Mouse (Mus musculus) granulocyte monocyte progenitor cell, adult 5-6 weeks (primary cell): Measurements from ENCODE around the gene Gnb4. TPM values are rescaled to one million over a fixed set of nuclear protein-coding genes. Genes with fewer than 3 reads are reported as not detected.

Experiments
- ATAC-seq: replicated peaks from 2 replicates; pipeline ENCODE4 v1.8.0; 2016; ENCODE audit warnings: mild to moderate bottlenecking, moderate TSS enrichment, inconsistent platforms; ENCODE audit not compliant: poor library complexity, severe bottlenecking
- total RNA-seq, 2 experiments: library from RNA; stranded (forward) in 1 of 2; stranded (reverse) in 1 of 2; fragments of 200-712, 200-1000 nt in 1 of 2; fragments of >200 nt in 1 of 2; fragmentation: Nextera tagmentation in 1 of 2; gene quantifications; 2 replicates each; pipeline ENCODE4 v1.2.3; 2014 to 2017

The Gnb4 gene
- total RNA-seq (2014; fragmentation: Nextera tagmentation) (3.8 and 5.4 TPM in 2 replicates), total RNA-seq (2017) (1.7 and 4.4 TPM in 2 replicates)

DNA sequence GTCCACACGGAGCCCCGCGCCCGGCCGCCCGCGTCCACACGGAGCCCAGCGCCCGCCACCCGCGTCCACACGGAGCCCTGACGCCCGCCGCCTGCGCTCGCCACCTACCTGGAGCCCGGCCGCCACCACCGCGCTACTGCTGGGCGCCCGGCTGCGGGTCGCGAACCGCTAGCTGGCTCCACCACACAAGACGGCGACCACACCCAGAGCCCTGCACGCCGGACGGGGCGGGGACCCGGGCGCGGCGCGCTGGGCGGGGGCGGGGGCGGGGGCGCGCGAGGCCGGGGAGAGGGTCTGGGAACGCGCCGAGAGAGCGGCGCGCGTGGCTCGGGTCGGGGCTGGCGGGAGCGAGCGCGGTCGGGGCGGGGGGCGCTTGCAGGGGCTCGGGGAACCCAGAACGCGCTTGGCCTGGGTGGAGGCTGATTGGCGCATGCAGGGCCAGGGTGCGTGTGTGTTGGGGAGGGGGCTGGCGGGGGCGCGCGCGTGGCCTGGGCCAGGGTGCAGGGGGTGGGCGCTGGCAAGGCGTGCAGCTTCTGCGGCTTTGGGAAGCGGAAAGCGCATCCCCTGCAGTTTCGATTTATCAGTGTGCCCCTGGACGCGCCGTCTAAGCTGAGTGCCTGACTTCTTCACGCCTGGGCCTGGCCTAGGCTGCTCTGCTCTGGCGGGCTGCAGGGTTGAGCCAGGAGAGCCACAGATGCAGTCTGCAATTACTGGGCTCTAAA, at the start of gene Gnb4:
Gene Gnb4, minus strand, starts transcription at position 255 of the 722 bp plus-strand sequence.
- peak; percentile 70 for ATAC-seq

DNA sequence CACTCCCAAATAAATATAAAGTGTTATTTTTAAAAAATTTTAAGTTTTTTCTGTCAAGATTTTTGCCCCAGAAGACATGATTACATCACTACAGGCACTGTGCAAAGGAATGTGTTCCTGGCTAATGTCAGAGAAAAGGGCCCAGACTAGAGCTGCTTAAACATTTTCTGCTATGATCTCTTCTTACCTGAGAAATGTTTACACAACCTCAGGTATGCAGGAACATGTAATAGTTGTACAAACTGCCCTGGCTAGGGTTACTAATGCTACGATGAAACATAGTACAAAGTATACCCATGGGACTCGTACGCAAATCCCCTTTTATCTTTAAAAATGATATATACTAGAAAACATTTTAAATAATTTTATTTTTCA, 45.2 kb upstream of the Gnb4 start:
- ATAC-seq = no peak

DNA sequence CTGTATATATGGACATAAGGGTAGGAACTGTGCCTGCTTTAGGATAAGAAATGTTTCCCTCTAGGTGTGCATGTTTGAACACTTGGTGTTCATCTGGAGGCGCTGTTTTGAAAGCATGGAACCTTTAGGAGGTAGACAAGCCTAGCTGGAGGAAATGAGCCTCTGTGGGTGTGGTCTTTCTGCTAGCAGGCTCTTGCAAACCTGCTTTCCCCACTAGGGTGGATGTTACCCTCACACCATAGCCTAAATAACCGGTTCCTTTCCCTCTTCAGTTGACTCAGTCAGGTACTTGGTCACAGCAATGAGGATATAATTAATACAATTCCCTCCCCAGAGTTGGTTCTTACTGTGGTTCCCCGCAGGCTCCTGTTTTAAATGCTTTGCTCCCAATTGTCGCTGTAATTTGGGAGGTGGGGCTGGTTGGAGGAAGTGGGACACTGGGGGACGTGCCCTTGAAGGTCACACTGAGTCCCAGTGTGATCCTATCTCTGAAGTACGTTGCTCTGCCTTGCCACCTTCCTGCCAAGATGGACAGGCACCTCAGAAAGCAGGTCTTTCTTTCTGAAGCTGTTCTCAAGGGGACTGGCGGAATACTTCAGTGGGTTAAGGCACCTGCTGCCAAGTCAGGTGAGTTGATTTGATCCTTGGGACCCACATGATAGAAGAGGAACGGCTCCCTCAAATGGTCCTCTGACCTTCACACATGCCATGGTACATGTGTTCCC, 44.6 kb upstream of the Gnb4 start:
- no peak for ATAC-seq

DNA sequence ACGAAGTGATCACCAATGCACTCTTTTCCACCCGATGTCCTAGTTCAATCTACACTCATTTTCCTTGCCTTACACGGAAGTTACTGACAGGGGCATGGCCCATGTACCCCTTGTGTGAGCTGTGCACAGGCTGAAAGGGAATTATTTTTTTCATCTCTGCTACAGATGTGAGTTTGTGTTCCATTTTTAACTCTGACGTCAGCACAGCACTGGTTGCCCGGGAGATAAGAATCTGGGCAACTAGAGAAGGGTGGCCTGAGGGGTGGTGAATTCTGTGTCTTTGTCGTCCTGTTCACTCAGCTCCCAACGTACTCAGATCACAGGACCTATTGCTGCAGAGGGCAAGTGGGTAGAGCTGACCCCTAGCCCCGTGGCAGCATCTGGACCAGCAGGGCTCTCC, 43.9 kb upstream of the Gnb4 start:
- no peak for ATAC-seq

DNA sequence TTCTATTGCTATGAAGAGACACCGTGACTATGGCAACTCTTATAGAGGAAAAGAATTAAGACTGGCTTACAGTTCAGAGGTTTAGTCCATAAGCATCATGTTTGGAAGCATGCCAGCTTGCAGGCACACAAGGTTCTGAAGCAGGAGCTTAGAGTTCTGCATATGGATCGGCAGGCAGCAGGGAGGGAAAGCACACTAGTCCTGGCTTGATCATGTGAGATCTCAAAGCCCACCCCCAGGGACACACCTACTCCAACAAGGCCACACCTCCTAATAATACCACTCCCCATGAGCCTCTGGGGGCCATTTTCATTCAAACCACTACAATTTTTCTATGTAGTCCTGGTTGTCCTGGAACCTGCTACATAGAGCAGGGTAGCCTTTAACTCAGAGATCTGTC, 43.1 kb upstream of the Gnb4 start:
- ATAC-seq = no peak

DNA sequence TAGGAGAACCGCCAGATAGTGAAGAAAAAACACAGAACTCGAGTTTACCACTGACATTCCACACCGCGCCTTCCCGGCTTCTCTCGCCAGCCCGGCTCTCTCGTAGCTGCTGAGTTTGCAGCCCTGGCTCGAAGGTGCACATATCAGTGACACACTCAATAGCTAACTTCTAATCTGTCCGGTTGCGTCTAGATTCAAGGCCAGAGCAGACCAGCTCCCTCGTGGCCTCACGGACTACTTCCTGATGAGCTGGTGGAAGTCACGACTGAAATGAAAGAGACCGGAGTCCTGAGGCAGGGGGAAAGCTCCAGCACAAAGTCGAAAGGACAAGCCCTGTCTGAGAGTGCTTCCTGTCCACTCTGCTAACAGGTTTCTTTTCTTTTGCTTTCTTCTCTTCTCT, 42.4 kb upstream of the Gnb4 start:
- no peak for ATAC-seq

DNA sequence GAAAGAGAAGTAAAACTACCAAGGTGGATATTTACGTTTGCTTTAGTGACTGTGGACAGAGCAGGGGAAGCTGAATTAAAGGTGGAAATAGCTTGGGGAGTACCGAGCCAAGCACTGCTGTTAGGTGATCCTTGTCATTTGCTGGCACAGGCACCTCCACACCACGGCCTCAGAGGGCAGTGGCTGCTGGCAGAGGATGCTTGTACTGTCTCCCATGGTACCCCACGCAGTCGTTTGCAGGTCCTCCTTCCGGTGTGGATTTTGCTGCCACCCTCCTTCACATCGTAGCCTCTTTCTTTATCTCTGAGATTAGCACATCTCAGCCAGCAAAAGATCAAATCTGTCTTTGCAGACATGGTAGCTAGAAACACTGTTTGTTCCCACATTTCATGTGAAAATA, 42.0 kb upstream of the Gnb4 start:
- no peak for ATAC-seq

DNA sequence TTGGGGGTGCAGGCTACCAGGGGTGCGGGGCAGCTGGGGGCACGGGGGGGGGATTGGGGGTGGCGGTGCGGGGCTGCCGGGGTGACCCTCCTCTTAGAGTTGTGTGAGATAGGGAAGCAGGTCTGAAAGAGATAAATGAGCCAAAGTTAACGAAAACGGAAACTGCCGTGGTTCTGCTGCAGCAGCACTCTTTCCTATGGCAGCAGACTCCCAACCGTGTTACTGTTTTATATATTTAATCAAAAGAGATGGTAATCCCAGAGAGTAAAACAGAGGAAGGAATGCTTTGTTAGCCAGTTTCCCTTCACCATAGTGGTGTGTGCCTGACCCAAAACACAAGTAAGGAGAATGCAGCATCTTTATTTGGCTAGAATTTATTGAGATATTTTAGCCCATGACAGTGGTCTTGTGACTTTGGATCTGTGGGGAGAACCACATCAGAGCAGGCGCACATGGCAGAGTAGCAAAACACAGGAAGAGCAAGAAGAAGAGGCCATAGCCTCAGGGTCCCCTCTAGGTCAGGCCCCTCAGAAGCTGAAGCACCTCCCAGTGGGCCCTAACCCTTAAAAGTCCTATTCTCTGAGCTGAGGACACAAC, 40.1 kb upstream of the Gnb4 start:
- ATAC-seq = 0 out of 2 replicates have a peak, but pooled peaks have one; percentile 3

DNA sequence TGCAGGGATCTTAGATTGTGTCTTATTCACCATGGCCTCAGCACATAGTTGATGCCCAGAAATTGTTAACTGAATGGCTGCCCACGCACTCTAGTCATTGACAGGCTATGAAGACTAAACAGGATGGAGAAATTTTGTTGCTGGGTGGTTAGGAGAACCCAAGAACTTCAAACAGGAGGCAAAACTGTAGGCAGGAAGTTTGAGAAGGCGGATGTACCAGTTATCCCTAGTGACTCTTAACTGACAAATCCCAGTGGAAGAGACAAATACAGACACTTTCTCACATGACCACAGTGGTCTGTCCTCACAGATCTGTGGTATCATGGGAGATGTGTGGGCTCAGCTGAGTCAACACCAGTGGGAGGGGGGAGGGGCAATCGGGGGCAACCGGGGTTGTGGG, 39.6 kb upstream of the Gnb4 start:
- peak; percentile 30; the same call in 1 of the 2 replicates for ATAC-seq

DNA sequence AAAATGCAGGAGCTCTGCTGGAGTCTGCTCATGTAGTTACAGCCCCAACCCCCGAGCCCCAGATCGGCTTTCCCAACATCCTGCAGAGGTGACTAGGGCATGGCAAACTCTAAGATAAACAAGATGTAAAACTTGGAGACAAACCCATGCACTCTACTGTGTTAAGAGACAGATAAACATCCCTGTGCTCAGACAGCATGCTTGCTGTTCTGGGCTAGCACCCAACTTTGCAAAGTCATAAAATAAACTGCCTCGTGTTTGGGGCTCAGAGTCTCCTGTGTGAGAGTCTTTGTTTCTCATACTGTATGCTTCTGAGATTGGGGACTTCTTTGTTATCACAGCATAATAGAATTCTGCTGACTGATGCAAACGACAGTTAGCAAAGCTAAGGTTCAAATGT, 36.4 kb upstream of the Gnb4 start:
- ATAC-seq = no peak

DNA sequence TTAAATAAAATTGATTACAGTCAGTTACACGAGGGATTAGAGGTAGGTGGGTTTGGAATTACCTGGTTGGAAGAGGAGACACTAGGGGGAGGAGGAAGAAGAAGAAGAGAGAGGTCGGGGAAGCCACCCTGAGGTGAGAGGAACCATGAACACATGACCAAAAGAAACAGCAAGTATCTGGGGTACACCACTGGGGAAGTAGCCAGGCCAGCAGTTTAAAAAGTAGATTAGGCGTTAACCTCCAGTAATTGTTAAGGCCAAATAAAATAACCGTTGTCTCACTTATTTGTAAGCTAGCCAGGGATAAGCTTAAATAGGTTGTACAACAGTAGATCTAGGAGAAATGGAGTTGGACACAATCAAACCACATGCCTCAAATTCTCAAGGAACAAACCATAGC, 32.9 kb upstream of the Gnb4 start:
- ATAC-seq = no peak

DNA sequence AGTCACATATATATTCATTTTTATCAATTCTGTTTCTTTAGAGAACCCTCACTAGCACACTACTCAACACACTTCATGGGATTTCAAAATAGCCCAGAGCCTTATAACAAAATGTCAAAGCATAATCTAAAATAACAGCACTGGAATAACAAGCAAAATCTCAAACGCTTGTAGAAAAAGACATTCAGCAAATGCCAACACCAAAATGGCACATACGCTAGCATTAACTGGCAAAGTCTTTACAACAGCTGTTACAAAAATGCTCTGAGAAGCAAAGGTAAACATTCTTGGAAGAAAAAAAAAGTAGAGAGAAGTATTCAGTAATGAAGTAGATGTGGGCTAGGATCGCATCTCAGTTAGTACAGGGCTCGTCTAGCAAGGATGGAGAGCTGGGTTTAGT, 30.5 kb upstream of the Gnb4 start:
- no peak for ATAC-seq

DNA sequence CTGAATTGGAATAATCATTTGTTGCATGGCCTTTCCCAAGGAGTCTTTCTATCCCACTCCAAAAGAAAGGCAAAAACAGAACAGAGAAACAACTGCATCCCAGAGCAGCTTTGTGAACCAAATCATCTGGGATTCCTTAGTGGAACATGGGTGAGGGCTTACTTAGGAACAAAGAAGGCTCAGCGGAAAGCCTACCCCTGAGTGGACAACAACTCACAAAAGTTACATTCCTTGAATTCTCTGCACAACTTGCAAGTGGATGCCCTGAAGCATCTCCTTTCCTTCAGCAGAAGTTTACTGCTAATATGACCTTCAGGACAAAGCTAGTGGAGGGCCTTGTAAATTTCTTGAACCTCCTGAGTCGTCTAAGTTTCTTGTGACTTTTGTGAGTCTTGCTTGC, 28.4 kb upstream of the Gnb4 start:
- ATAC-seq = no peak

DNA sequence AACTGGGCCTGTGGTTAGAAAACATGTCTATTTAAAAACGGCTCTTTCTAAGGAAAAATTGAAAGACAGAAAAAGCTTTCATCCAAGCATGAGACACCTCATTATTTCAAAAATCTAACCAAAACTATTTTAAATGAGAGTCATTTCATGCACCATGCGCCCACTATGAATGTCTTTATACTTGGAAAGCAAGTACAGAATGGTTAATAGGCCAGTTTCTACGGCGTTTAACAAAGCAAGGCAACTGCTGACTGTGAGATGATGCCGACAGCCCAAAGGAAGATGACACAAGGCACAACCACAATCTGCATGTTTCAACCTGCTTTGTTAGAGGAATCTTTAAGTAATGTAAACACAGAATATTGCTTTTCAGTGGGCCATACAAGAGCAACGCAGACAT, 25.7 kb upstream of the Gnb4 start:
- no peak for ATAC-seq

DNA sequence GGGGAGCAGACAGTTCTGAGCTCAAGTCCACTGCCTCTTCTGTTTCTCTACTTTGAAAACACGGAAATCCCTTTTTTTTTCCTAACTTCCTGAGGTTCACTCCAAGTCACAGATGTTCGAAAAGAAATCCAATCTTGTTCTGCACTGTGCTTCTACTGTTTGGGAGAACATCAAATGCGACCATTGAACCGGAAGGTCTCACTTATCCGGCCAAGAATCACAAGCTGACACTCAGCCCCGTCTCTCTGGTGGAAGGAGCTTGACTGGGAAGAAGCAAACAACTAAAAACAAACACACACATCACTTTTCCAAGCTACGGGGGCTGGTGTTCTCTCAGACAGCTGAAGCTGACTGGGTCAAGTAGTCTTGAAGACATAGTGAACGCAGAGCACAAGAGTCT, 21.9 kb upstream of the Gnb4 start:
- no peak for ATAC-seq

DNA sequence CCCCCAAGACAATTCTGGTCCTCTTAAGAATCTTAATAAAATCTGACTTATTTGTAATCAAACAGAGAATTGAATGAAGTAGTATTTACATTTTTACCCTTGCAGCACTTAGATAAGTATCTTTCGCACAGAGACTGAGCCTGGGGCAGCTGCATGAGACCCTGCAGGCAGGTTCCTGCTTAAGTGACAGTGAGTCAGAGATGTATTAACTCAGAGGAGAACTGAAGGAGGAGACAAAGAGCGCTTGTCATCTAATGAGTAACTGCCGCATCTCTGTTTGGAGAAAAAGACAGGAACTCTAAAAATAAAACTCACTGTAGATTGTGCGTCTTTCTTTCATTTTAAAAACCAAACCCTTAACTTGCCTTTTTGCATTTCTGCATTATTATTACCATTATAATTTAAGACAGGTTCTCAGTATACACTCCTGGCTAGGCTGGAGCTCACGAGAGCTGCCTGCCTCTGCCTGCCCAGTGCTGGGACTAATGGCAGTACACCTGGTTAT, 16.4 kb upstream of the Gnb4 start:
- no peak for ATAC-seq

DNA sequence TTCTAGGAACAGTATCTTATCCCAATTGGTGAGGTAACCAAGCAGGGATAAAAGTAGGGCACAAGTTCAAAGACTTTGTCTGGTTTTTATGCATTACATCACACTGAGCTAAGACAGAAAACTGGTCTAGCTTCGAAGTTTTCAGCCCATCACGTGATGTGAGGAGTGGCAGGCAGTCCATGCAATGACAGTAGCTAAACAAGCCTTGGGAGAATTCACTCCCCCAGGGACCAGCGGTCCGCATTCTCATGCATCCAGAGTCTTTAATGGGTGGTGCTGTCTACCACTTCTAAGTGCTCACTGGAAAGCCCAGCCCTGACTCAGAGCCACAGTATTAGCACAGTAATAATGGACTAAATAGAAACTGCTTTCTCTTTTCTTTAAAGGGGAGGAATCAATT, 13.8 kb upstream of the Gnb4 start:
- no peak for ATAC-seq

DNA sequence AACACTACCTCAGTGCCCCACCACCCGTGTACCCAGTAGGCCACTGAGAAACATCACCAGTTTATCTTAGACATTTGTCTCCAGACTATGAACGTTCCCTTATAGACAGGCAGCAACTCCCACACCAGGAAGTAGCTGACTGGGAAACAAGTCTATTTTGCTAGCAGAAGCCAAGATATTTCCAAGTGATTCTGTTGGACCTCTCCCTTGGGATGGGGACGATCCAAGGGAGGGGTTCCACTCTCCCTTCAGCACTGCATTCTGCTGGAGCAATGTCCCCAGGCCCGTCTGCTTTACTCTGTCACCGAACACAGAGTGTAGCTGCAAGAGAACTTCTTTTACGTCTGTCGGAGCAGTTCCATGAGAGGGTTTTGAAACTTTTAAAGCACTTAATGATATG, 11.8 kb upstream of the Gnb4 start:
- no peak for ATAC-seq

DNA sequence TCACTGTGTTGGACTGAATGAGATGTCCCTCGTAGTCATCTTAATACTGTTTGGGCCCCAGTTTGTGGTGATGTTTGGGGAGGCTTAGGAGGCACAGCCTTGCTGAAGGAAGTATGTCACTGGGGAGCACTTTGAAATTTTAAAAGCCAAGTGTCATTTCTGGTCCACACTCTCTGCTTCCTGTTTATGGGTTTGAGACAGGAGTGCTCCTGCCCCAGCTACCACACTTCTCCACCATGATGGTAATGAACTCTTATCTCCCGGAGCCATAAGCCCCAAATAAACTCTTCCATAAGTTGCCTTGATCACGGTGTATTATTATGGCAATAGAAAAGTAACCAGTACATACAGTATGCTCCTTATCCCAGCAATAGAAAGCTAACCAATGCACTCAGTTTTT, 5.7 kb upstream of the Gnb4 start:
- ATAC-seq = no peak

DNA sequence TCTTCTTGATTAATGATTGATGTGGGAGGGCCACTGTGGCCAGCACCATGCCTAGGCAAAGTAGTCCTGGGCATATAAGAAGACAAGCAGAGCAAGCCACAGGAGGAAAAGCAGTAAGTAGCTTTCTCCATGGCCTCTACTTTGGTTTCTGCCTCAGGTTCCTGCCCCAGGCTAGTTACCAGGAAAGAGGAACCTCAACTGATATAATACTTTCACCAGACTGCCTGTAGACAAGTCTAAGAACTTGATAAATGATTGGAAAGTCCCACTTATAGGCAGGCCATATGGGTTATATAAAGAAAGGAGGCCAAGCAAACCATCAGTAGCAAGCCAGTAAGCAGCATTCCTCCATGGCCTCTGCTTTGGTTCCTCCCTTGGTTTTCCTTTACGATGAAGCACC, 5.3 kb upstream of the Gnb4 start:
- ATAC-seq = peak; percentile 33; the same call in 1 of the 2 replicates

DNA sequence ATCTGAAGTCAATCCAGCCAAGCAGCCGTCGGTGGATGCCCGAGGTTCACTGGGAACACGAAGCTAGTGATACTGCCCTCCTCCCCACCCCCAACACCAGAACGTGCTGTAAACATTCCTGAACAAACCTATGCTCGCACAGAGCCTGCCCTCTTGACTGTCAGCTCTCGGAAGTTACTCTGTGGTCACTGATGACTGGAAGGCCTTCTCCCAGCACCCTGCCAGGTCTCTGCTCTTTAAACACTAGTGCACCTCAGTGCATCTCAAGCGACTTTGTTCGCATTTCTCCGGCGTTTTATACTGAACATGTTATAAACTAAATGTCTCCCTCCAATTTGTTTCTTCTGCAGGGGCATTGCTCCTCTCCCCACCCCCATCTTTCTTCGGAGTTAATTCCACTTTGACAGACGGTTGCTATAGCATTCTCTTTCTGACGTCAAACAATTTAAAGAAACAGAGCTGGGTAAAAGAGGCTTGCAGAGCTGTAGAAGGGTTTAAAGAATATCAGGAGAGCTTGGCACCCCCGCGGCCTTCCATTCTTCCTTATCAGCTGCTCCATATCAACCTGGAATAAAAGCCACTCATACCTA, 763 bp upstream of the Gnb4 start:
- 0 out of 2 replicates have a peak, but pooled peaks have one; percentile 23 for ATAC-seq
